Mouse (Mus musculus) urinary bladder, postnatal 0 days (tissue): ENCODE measurements around the gene Cyb5d2. TPM values are rescaled to one million over a fixed set of nuclear protein-coding genes. Genes with fewer than 3 reads are reported as not detected.

Experiments
- polyA plus RNA-seq: library from polyadenylated mRNA; unstranded; fragments of >200 nt; fragmentation: Nextera tagmentation; extraction: Ambion mirVana; gene quantifications from 2 replicates; pipeline ENCODE4 v1.2.1, GENCODE M21; 2015

The Cyb5d2 gene
- polyA plus RNA-seq = 5.8 and 6.0 TPM in 2 replicates

DNA sequence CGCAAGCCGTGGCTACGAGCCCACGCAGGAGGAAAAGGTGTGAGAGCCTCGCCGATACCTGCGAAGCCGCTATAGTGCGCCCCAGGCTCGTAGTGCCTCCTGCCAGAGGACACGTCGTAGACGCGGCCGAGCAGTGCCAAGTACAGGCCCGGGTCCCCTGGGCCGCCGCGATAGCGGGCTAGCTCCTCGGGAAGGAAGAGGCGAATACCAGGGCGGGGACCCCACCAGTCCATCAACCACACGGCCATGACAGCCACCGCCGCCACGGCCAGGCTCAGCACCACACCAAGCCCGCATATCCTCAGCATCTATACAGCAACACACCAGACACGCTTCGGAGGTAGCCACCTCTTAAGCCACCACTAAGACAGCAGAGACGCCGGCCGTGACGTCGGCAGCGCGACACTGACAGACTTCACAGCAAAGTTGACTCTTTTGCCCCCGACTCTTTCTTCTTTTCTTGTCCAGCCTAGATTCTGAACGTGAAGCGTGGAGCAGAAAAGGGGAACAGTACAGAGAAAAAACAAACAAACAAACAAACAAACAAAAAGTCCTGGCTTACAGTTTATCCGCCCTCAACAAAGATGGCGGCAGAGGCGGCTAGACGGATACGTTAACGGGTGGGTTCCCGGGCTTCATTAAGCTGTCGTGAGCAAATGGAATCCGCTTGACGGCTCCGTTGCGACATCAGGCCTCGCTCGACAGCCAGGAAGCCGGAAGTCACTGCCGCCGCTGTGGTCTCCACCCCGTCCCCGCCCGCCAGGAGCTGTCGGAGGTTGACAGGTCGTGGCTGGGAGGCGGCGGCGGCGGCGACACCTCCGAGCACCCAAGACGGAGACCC lies at the start of gene Cyb5d2, which contains the start of gene Zzef1:
Gene Cyb5d2, minus strand, starts transcription at position 688 of the 841 bp plus-strand sequence.
Gene Zzef1, plus strand, starts transcription at position 772 of the 841 bp plus-strand sequence.

Other genes with a start within 250 kb of the Cyb5d2 start
- gene Spns3, start 245.6 kb downstream of the Cyb5d2 start, polyA plus RNA-seq = 0.06 and 0.07 TPM in 2 replicates
- 45.5 and 54.4 TPM in 2 replicates for gene Ube2g1, start 188.9 kb downstream of the Cyb5d2 start, polyA plus RNA-seq
- 9.0 and 10.9 TPM in 2 replicates for gene Ankfy1, start 106.1 kb downstream of the Cyb5d2 start, polyA plus RNA-seq
- gene Zzef1, start 84 bp upstream of the Cyb5d2 start, polyA plus RNA-seq = 6.7 and 7.1 TPM in 2 replicates
- gene Atp2a3, start 165.0 kb upstream of the Cyb5d2 start, polyA plus RNA-seq = 7.0 and 7.7 TPM in 2 replicates
- gene P2rx1, start 203.0 kb upstream of the Cyb5d2 start, polyA plus RNA-seq = 446 and 462 TPM in 2 replicates
- 9.4 TPM in 2 replicates for gene Camkk1, start 222.9 kb upstream of the Cyb5d2 start, polyA plus RNA-seq